Mouse (Mus musculus) gonadal fat pad, adult 2 months (tissue): ENCODE data around the gene Gm6217. TPM values are rescaled to one million over a fixed set of nuclear protein-coding genes. Genes with fewer than 3 reads are reported as not detected.
"Not testable (repeated sequence)": the region's sequence is repeated elsewhere in the genome, so short reads cannot be mapped to it uniquely, and the experiment has no call there.

Experiments
- DNase-seq: peaks from one replicate; pipeline ENCODE4 v3.0.0-alpha.2; 2012; ENCODE audit warnings: low read depth
- polyA plus RNA-seq: library from polyadenylated mRNA; depleted of rRNA; stranded (reverse); fragments of >200 nt; gene quantifications from 2 replicates; pipeline ENCODE4 v1.2.3, GENCODE M21; 2012; rRNA removed

Gm6217 gene
- not detected in 2 replicates for polyA plus RNA-seq

GRCm38 (mm10) chr1:82931326-82931725 is at the start of gene Gm6217:
TSS of gene Gm6217 (minus strand) at chr1:82931399.
- not testable (repeated sequence) for DNase-seq

- no peak for DNase-seq
Observed at GRCm38 (mm10) chr1:82977840-82978239, 46.6 kb upstream of the Gm6217 start.

DNA sequence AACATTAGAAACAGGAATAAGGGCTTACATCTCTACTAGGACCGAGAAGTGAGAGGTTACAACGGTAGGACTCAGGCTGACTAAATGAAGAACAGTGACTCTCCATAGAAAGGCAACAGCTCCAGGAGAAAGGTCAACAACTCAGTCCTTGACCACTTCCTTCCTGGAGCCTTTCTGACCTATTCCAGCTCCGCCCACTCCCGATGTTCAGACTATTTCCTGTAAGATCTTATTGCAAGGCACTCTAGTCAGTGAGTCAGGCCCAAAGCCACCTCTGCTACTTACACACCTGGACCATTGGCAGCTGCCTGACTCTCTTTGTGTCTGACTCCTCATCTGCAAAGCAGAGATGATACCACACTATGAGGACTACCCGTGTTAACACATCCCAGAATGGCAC is 44.6 kb upstream of the Gm6217 start:
- DNase-seq = no peak

DNA sequence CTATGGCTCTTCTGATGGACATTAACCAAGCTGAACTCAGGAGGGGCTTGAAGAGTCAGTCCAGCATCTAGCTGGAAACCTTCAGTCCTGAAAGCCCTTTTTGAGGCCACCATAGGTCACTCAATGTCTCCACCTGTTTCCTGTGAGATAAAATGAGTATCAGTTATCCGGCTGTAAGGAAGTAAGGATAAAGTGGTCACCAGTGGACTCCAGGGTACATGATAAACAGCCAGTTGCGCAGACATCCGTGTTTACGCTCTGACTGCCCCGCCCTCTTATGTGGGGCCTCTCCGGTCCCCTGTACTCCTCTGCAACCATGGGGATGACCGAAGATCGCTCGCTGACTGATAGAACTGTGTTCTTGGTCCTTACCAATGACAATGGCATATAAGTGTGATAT is 43.1 kb upstream of the Gm6217 start:
- no peak for DNase-seq

GRCm38 (mm10) chr1:82973901-82974300 is 42.7 kb upstream of the Gm6217 start:
- no peak for DNase-seq

- DNase-seq = no peak
Observed at GRCm38 (mm10) chr1:82973244-82973643, 42.0 kb upstream of the Gm6217 start.

DNA sequence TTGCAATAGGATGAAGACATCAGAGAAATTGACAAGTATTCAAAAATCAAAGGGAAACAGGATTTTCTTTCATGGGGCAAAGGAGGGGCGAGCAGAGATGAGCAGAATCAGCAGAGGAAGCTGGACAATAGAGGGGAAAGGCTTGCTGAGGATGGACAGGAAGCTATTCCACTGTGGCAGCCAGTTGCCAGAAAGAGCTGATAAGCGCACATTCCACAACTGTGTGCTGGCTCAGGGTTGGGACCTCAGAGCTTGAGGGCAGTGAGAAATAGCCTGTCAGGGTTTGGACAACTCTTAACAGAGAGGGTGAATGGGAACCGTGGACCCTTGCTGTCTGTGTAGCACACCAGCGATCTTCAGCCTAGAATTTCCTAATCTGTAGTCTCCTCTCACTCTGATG is 40.8 kb upstream of the Gm6217 start:
- no peak for DNase-seq

GRCm38 (mm10) chr1:82966413-82966812 is 35.2 kb upstream of the Gm6217 start:
- DNase-seq = no peak

GRCm38 (mm10) chr1:82959870-82960385 is 28.7 kb upstream of the Gm6217 start, which contains the start of gene Gm47955:
TSS of gene Gm47955 (plus strand) at chr1:82960286.
- DNase-seq = no peak

- not testable (repeated sequence) for DNase-seq
Observed at GRCm38 (mm10) chr1:82955913-82956312, 24.7 kb upstream of the Gm6217 start, which contains the start of gene Gm7544. TSS of gene Gm7544 (minus strand) at chr1:82956013.

DNA sequence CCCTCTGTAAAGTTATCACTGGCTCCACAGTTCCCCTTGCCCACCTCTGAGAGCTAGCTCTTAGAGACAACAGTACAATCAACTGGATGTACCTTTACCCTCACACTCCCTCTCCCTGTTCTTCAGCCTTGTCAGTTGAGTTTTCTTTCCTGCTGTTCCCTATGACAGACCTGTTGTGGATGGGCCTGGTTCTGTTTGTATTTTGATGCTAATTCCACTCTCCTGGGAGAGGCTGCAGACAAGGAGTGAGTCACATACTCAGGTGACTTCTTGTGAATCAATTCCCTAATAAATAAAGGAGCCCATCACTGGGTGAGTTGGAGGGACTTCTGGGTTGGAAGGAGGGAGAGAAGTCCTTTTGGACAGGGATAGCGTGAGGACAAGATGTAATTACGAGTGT is 17.4 kb upstream of the Gm6217 start:
- DNase-seq = no peak

DNA sequence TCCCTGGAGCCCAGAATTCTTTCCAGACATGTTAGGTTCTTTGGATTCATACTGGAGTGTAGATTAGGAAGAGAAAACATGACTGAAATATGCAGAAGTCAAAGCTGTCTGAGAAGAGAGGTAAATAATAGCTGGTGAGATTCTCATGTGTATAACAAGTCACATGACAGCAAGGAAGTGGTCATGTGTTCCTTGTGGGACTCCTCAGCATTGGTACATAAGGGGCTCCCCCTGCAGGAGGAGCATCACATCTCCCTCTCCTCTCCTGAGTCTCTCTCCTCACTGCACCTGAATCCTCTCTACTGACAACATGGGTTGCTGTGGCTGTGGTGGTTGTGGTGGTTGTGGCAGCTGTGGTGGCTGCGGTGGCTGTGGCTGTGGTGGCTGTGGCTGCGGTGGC is 14.8 kb upstream of the Gm6217 start:
- not testable (repeated sequence) for DNase-seq

DNA sequence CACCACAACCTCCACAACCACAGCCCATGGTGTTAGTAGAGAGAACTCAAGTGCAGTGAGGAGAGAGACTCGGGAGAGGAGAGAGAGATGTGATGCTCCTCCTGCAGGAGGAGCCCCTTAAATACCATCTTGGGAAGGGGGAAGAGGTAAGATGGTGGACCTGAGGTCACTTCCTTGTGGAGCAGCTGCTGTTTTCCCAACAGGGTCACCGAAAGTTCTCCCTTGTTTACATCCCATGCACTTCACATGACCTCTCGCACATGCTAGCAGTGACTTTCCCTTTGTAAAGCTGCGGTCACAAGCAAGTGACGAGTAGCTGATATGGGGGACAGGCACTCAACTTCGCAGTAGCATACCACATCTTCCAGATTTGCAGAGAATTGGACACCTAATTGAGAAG is 12.1 kb upstream of the Gm6217 start, which contains the start of gene A030003K21Rik:
A030003K21Rik (minus strand) TSS at position 94 of the 400 bp plus-strand sequence.
- not testable (repeated sequence) for DNase-seq

GRCm38 (mm10) chr1:82942505-82942904 is 11.3 kb upstream of the Gm6217 start:
- DNase-seq = not testable (repeated sequence)

- DNase-seq = no peak
Observed at GRCm38 (mm10) chr1:82938666-82939065, 7.5 kb upstream of the Gm6217 start.

DNA sequence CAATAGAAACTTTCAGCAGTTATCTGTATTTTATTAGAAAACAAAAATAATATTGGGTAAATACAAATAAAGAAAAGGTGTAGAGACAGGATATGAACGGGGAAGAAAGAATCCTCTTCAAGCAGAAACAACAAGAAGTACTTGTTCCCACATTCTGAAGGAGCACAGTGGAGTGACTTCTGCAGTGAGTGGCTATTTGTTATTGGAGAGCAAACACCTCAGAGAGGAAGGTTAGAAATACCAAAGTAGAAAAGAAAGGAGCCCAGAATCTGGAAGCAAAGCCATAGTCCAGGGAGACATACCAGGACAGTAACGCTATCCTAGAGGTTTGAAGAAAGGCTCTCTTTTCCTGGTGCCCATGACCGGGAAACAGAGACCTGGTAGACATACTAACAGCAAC is 641 bp downstream of the Gm6217 start:
- DNase-seq = not testable (repeated sequence)

DNA sequence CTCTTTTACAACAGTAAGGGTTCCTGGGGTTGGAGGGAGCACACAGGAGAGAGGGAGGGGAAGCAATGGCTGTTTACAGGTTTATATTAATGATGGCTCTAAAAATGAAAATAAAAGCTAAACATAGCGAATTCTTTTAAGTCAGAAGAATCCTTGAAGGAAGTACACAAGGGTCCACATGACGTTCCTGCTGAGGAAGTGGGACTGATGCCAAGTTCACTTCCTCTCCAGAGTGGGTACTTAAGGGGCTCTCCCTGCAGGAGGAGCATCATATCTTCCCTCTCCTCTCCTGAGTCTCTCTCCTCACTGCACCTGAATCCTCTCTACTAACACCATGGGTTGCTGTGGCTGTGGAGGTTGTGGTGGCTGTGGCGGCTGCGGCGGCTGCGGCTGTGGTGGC is 6.5 kb downstream of the Gm6217 start, which contains the start of gene A030014E15Rik:
A030014E15Rik (plus strand) TSS at position 268 of the 400 bp plus-strand sequence.
- DNase-seq = no peak

DNA sequence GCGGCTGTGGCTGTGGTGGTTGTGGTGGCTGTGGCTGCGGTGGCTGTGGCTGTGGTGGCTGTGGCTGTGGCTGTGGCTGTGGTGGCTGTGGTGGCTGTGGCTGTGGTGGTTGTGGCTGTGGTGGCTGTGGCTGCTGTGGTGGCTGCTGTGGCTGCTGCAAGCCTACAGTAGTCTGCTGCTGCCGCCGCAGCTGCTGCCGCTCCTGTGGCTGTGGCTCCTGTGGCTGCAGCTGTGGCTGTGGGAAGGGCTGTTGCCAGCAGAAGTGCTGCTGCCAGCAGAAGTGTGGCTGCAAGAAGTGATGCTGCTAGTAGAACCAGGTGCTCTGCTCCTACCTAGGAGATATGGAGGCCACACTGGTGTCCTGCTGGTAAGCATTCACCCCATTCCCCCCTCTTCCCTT is 17.8 kb downstream of the Gm6217 start:
- not testable (repeated sequence) for DNase-seq

DNA sequence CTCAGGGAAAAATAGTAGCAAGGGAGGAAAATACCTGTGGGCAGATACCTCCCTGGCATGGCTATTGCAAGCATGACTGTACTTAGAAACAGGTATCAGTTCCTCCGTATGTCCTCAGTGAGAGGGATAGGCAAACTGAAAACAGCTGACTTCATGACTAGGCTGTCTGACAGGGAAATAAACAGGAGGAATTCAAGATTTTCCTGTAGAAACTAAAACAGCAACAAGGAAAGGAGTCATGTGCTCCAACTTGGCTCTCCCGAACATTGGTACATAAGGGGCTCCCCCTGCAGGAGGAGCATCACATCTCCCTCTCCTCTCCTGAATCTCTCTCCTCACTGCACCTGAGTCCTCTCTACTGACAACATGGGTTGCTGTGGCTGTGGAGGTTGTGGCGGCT is 18.2 kb downstream of the Gm6217 start, which contains the start of gene A030005L19Rik:
A030005L19Rik (plus strand) TSS at position 301 of the 400 bp plus-strand sequence.
- DNase-seq = no peak

- no peak for DNase-seq
Observed at GRCm38 (mm10) chr1:82905886-82906285, 25.3 kb downstream of the Gm6217 start.

- no peak for DNase-seq
Observed at GRCm38 (mm10) chr1:82901201-82901600, 30.0 kb downstream of the Gm6217 start.

DNA sequence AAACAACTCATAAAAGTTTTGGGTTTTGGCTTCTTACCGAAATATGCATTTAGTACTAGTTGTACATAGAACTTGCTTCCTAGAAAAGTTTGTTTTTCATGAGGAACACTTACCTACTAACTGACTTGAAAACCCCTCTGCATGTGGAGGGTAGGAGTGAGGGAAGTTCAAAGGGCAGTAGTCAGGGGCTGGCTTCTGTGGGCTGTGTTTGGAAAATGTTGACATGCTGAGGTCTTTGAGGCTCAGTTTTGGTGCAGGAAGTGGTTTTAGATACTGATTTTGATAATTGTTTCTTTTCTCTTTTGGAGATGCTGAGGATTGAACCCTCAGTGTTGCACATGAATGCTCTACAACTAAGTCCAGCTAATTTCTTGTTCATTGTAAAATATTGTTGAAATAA is 30.6 kb downstream of the Gm6217 start:
- DNase-seq = no peak

GRCm38 (mm10) chr1:82893269-82893668 is 37.9 kb downstream of the Gm6217 start:
- no peak for DNase-seq
